Mouse (Mus musculus) embryonic facial prominence, embryonic 10.5 days (tissue): Measurements from ENCODE around the gene Sec63. TPM values are rescaled to one million over a fixed set of nuclear protein-coding genes. Genes with fewer than 3 reads are reported as not detected.

Source experiments
- DNase-seq: peaks from one replicate; pipeline ENCODE4 v3.0.0-alpha.2; 2017; ENCODE audit warnings: low spot score
- H3K27ac ChIP-seq: fragments of 300-500 bp; sonication (generic); replicated peaks from 2 replicates; pipeline ENCODE4 v1.5.1; 2016; ENCODE audit warnings: mild to moderate bottlenecking
- H3K27me3 ChIP-seq: fragments of 300-500 bp; sonication (generic); replicated peaks from 2 replicates; pipeline ENCODE4 v1.6.1; 2016; ENCODE audit warnings: low read depth, mild to moderate bottlenecking; ENCODE audit not compliant: poor library complexity, severe bottlenecking
- H3K36me3 ChIP-seq: fragments of 300-500 bp; sonication (generic); replicated peaks from 2 replicates; pipeline ENCODE4 v1.6.1; 2016; ENCODE audit warnings: mild to moderate bottlenecking, moderate library complexity
- H3K4me1 ChIP-seq: fragments of 300-500 bp; sonication (generic); 2 replicates; pipeline ENCODE4 v1.6.1; 2016
- H3K4me3 ChIP-seq: fragments of 300-500 bp; sonication (generic); 2 replicates; pipeline ENCODE4 v1.5.1; 2016; ENCODE audit warnings: mild to moderate bottlenecking, moderate library complexity
- H3K9me3 ChIP-seq: fragments of 300-500 bp; sonication (generic); 2 replicates; pipeline ENCODE4 v1.6.1; 2016; ENCODE audit warnings: mild to moderate bottlenecking
- WGBS: fragments of 180-500 bp; shearing (Covaris S2); methylation state at CpG from one replicate; pipeline ENCODE4 v1.1.7; 2016; 5-methylcytosine and 5-hydroxymethylcytosine counted together
- polyA plus RNA-seq: library from polyadenylated mRNA; unstranded; fragments of >200 nt; fragmentation: Nextera tagmentation; extraction: Ambion mirVana; gene quantifications from 2 replicates; pipeline ENCODE4 v1.2.1, GENCODE M21; 2016

Gene Sec63
- polyA plus RNA-seq, 1 experiment from 2014 or later = 24.5 TPM

GRCm38 (mm10) chr10:42761901-42762669 is 789 bp downstream of the Sec63 start:
- H3K27me3 ChIP-seq = no peaks in the 10 kb centered on the region
- no peaks in the 10 kb centered on the region for H3K9me3 ChIP-seq
- H3K27ac ChIP-seq = peak overlapping the region; percentile 98
- WGBS = under 1% methylated on average over 66 of the region's 66 CpGs
- peak overlapping the region; percentile 99 for H3K4me3 ChIP-seq
- peak; percentile 67 for DNase-seq
- peaks cover 5% of the 10 kb centered on the region for H3K36me3 ChIP-seq
- peaks cover 31% of the 10 kb centered on the region for H3K4me1 ChIP-seq

- WGBS = under 1% methylated on average over 6 of the region's 6 CpGs
- H3K9me3 ChIP-seq = no peaks in the 10 kb centered on the region
- H3K4me1 ChIP-seq = peaks cover 31% of the 10 kb centered on the region
- H3K4me3 ChIP-seq = peak overlapping the region; percentile 99
- H3K27ac ChIP-seq = peak overlapping the region; percentile 98
- DNase-seq = no peak
- peaks cover 7% of the 10 kb centered on the region for H3K36me3 ChIP-seq
- H3K27me3 ChIP-seq = no peaks in the 10 kb centered on the region
Observed at GRCm38 (mm10) chr10:42762670-42763058, 1.4 kb downstream of the Sec63 start.

GRCm38 (mm10) chr10:42763246-42763645 is 1.9 kb downstream of the Sec63 start:
- no peaks in the 10 kb centered on the region for H3K9me3 ChIP-seq
- WGBS = 58% methylated on average over 4 of the region's 4 CpGs
- DNase-seq = no peak

GRCm38 (mm10) chr10:42765344-42765743 is 4.0 kb downstream of the Sec63 start:
- no peaks in the 10 kb centered on the region for H3K27me3 ChIP-seq
- no peak overlapping the region for H3K27ac ChIP-seq
- peaks cover 11% of the 10 kb centered on the region for H3K36me3 ChIP-seq
- H3K4me3 ChIP-seq = no peak overlapping the region
- no peak for DNase-seq
- no peaks in the 10 kb centered on the region for H3K9me3 ChIP-seq
- H3K4me1 ChIP-seq = peaks cover 30% of the 10 kb centered on the region

More at GRCm38 (mm10) chr10:42763246-42763645, 1.9 kb downstream of the Sec63 start:
- peak overlapping the region; percentile 99 for H3K4me3 ChIP-seq
- H3K27ac ChIP-seq = no peak overlapping the region
- H3K36me3 ChIP-seq = peaks cover 11% of the 10 kb centered on the region
- peaks cover 31% of the 10 kb centered on the region for H3K4me1 ChIP-seq
- no peaks in the 10 kb centered on the region for H3K27me3 ChIP-seq

- 89% methylated on average over 3 of the region's 3 CpGs for WGBS
- Histone ChIP-seq H3K4me3 (no peak overlapping the region), H3K27me3 (no peaks in the 10 kb centered on the region), H3K27ac (no peak overlapping the region), H3K4me1 (no peaks in the 10 kb centered on the region), H3K36me3 (0 out of 2 replicates have a peak, but pooled peaks cover 2% of the 10 kb centered on the region), H3K9me3 (no peaks in the 10 kb centered on the region)
- no peak for DNase-seq
Observed at GRCm38 (mm10) chr10:42775450-42775849, 14.2 kb downstream of the Sec63 start.

GRCm38 (mm10) chr10:42780753-42781152 is 19.5 kb downstream of the Sec63 start:
- Histone ChIP-seq H3K4me1 (no peaks in the 10 kb centered on the region), H3K36me3 (peaks cover 20% of the 10 kb centered on the region), H3K9me3 (no peaks in the 10 kb centered on the region), H3K27me3 (no peaks in the 10 kb centered on the region), H3K4me3 (no peak overlapping the region), H3K27ac (no peak overlapping the region)
- no peak for DNase-seq
- 95% methylated on average over 2 of the region's 2 CpGs for WGBS

GRCm38 (mm10) chr10:42781672-42782071 is 20.4 kb downstream of the Sec63 start:
- no peaks in the 10 kb centered on the region for H3K4me1 ChIP-seq
- H3K27ac ChIP-seq = no peak overlapping the region
- H3K4me3 ChIP-seq = no peak overlapping the region
- H3K9me3 ChIP-seq = no peaks in the 10 kb centered on the region
- peaks cover 29% of the 10 kb centered on the region for H3K36me3 ChIP-seq
- no peak for DNase-seq
- no peaks in the 10 kb centered on the region for H3K27me3 ChIP-seq
- WGBS = 72% methylated on average over 3 of the region's 3 CpGs

GRCm38 (mm10) chr10:42800922-42801321 is 39.6 kb downstream of the Sec63 start:
- WGBS = 85% methylated on average over 3 of the region's 3 CpGs
- H3K27ac ChIP-seq = no peak overlapping the region
- peaks cover 99% of the 10 kb centered on the region for H3K36me3 ChIP-seq
- no peaks in the 10 kb centered on the region for H3K9me3 ChIP-seq
- no peaks in the 10 kb centered on the region for H3K4me1 ChIP-seq
- no peak for DNase-seq
- H3K4me3 ChIP-seq = no peak overlapping the region
- H3K27me3 ChIP-seq = no peaks in the 10 kb centered on the region

GRCm38 (mm10) chr10:42825923-42826322 is 64.6 kb downstream of the Sec63 start:
- Histone ChIP-seq H3K27ac (no peak overlapping the region), H3K36me3 (peaks cover 94% of the 10 kb centered on the region), H3K9me3 (no peaks in the 10 kb centered on the region), H3K27me3 (no peaks in the 10 kb centered on the region), H3K4me1 (no peaks in the 10 kb centered on the region), H3K4me3 (no peak overlapping the region)
- 90% methylated on average over 6 of the region's 6 CpGs for WGBS
- DNase-seq = no peak

GRCm38 (mm10) chr10:42827155-42827554 is 65.9 kb downstream of the Sec63 start:
- Histone ChIP-seq H3K27ac (no peak overlapping the region), H3K27me3 (no peaks in the 10 kb centered on the region), H3K9me3 (no peaks in the 10 kb centered on the region), H3K36me3 (peaks cover 94% of the 10 kb centered on the region), H3K4me1 (no peaks in the 10 kb centered on the region), H3K4me3 (no peak overlapping the region)
- DNase-seq = no peak
- 88% methylated on average over 5 of the region's 5 CpGs for WGBS

- Histone ChIP-seq H3K27ac (no peak overlapping the region), H3K4me1 (peaks cover 14% of the 10 kb centered on the region), H3K4me3 (no peak overlapping the region), H3K9me3 (no peaks in the 10 kb centered on the region), H3K27me3 (no peaks in the 10 kb centered on the region), H3K36me3 (peaks cover 92% of the 10 kb centered on the region)
- no peak for DNase-seq
- WGBS = 94% methylated on average over 2 of the region's 2 CpGs
Observed at GRCm38 (mm10) chr10:42830007-42830406, 68.7 kb downstream of the Sec63 start.

- H3K27me3 ChIP-seq = no peaks in the 10 kb centered on the region
- H3K4me1 ChIP-seq = peaks cover 14% of the 10 kb centered on the region
- H3K4me3 ChIP-seq = no peak overlapping the region
- no peak for DNase-seq
- H3K36me3 ChIP-seq = peaks cover 92% of the 10 kb centered on the region
- no peaks in the 10 kb centered on the region for H3K9me3 ChIP-seq
- WGBS = 60% methylated on average over 6 of the region's 6 CpGs
- H3K27ac ChIP-seq = no peak overlapping the region
Observed at GRCm38 (mm10) chr10:42830409-42830808, 69.1 kb downstream of the Sec63 start.

GRCm38 (mm10) chr10:42832677-42833076 is 71.4 kb downstream of the Sec63 start:
- no peaks in the 10 kb centered on the region for H3K27me3 ChIP-seq
- WGBS = 53% methylated on average over 4 of the region's 4 CpGs
- no peak overlapping the region for H3K4me3 ChIP-seq
- no peak overlapping the region for H3K27ac ChIP-seq
- H3K9me3 ChIP-seq = no peaks in the 10 kb centered on the region
- peaks cover 96% of the 10 kb centered on the region for H3K36me3 ChIP-seq
- no peak for DNase-seq
- H3K4me1 ChIP-seq = peaks cover 14% of the 10 kb centered on the region
